Comparison of ENCODE assay signal across 8 mouse cellular contexts in the genomic region with DNA sequence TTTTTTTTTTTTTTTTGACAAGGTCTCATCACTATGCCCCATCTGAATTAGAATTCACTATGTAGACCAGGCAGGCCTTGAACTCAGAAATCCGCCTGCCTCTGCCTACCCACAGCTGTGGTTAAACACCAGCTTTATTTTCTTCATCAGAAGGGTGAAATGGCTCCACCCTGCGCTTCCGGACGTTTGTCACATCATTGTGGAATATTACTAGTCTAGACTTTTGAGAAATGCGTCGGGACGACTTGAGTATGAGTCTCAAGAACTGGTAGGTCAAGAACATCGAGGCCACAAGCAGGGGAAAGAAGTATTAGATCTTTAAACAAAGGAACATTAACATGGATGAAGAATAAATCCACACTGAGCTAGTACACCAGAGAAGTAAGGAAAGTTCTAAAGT. TPM values are rescaled to one million over a fixed set of nuclear protein-coding genes. Genes with fewer than 3 reads are reported as not detected.
A peak's percentile ranks its signal among the peaks of the same experiment; 100 is the strongest.
DNase-seq lines count a peak whose midpoint lies in the region; ATAC-seq and TF ChIP-seq lines count a peak whose summit lies in the region.

No protein-coding gene starts in this region.

- no peak for DNase-seq in kidney, adult 8-10 months
- no peak for DNase-seq in hindbrain, postnatal 0 days (ENCODE audit: low spot score)
- no peak for DNase-seq in midbrain, postnatal 0 days (ENCODE audit: low spot score)
- no peak for DNase-seq in frontal cortex, postnatal 36 days (ENCODE audit: low spot score in 2 of 2)
- no peak for DNase-seq in left cerebral cortex, adult 9 months (ENCODE audit: low spot score in 2 of 2)
- no peak for DNase-seq in layer of hippocampus, adult 18-20 months (ENCODE audit: low spot score in 2 of 2)

- no peaks in the 10 kb centered on the region for H3K9me3 ChIP-seq in kidney, embryonic 15.5 days (replicated peaks)
- H3K9me3 ChIP-seq in hindbrain, postnatal 0 days (ENCODE audit: low read length): no peaks in the 10 kb centered on the region
- no peaks in the 10 kb centered on the region for H3K9me3 ChIP-seq in midbrain, postnatal 0 days (ENCODE audit: low read length)

- H3K27ac ChIP-seq in kidney, embryonic 15.5 days: peak overlapping the region; percentile 97
- peak overlapping the region; percentile 97 for H3K27ac ChIP-seq in cortical plate, adult 2 months (ENCODE audit: insufficient read depth, low read length)
- peak overlapping the region; percentile 96 for H3K27ac ChIP-seq in hindbrain, postnatal 0 days
- peak overlapping the region; percentile 91 for H3K27ac ChIP-seq in midbrain, postnatal 0 days (ENCODE audit: low read depth, low read length)

- ATAC-seq in kidney, embryonic 15.5 days (replicated peaks; ENCODE audit: low FRiP score): no peak
- ATAC-seq in hindbrain, postnatal 0 days: no peak
- ATAC-seq in midbrain, postnatal 0 days (ENCODE audit: low FRiP score): no peak

- no peaks in the 10 kb centered on the region for H3K27me3 ChIP-seq in kidney, embryonic 15.5 days
- no peaks in the 10 kb centered on the region for H3K27me3 ChIP-seq in hindbrain, postnatal 0 days (ENCODE audit: insufficient read depth, low read length)
- H3K27me3 ChIP-seq in midbrain, postnatal 0 days (ENCODE audit: insufficient read depth, low read length): no peaks in the 10 kb centered on the region

- H3K4me1 ChIP-seq in kidney, embryonic 15.5 days: peaks cover 63% of the 10 kb centered on the region
- H3K4me1 ChIP-seq in cortical plate, adult 2 months (ENCODE audit: control insufficient read depth, insufficient read depth, low read length): peaks cover 12% of the 10 kb centered on the region
- peaks cover 23% of the 10 kb centered on the region for H3K4me1 ChIP-seq in hindbrain, postnatal 0 days (ENCODE audit: insufficient read depth, low read length)
- peaks cover 11% of the 10 kb centered on the region for H3K4me1 ChIP-seq in midbrain, postnatal 0 days (ENCODE audit: insufficient read depth, low read length)

- peaks cover 17% of the 10 kb centered on the region for H3K36me3 ChIP-seq in kidney, embryonic 15.5 days
- peaks cover 2% of the 10 kb centered on the region; the same call in 1 of the 2 replicates for H3K36me3 ChIP-seq in hindbrain, postnatal 0 days (ENCODE audit: insufficient read depth, low read length)
- peaks cover under 1% of the 10 kb centered on the region for H3K36me3 ChIP-seq in midbrain, postnatal 0 days (ENCODE audit: insufficient read depth, low read length)

- no peak for TF ChIP-seq CTCF in cortical plate, adult 2 months (IDR thresholded peaks at IDR 0.05; ENCODE audit: extremely low read depth, insufficient read depth, low read length)
- TF ChIP-seq CTCF in hindbrain, postnatal 0 days (IDR thresholded peaks at IDR 0.05; ENCODE audit: low read depth): no peak
- TF ChIP-seq CTCF in midbrain, postnatal 0 days (IDR thresholded peaks at IDR 0.05): no peak

- 79% methylated on average over 8 of the region's 8 CpGs for WGBS in kidney, embryonic 15.5 days
- 80% methylated on average over 8 of the region's 8 CpGs for WGBS in hindbrain, postnatal 0 days
- WGBS in midbrain, postnatal 0 days: 84% methylated on average over 8 of the region's 8 CpGs

- H3K9ac ChIP-seq in kidney, embryonic 15.5 days: peak overlapping the region; percentile 57; the same call in 1 of the 2 replicates
- H3K9ac ChIP-seq in hindbrain, postnatal 0 days (replicated peaks; ENCODE audit: low read length): 0 out of 2 replicates have a peak overlapping the region, but pooled peaks have one; percentile 72
- H3K9ac ChIP-seq in midbrain, postnatal 0 days (replicated peaks; ENCODE audit: low read length, poor library complexity, severe bottlenecking): 0 out of 2 replicates have a peak overlapping the region, but pooled peaks have one; percentile 69

- H3K4me2 ChIP-seq in kidney, embryonic 15.5 days: peak overlapping the region; percentile 64
- peak overlapping the region; percentile 94 for H3K4me2 ChIP-seq in hindbrain, postnatal 0 days (ENCODE audit: low read depth, low read length)
- H3K4me2 ChIP-seq in midbrain, postnatal 0 days (ENCODE audit: low read depth, low read length, poor library complexity, severe bottlenecking): peak overlapping the region; percentile 75

- no peak for TF ChIP-seq POLR2A in cortical plate, adult 2 months (IDR thresholded peaks at IDR 0.05; ENCODE audit: extremely low read depth, insufficient read depth, low read length)

- peak overlapping the region; percentile 79 for H3K4me3 ChIP-seq in kidney, embryonic 15.5 days (replicated peaks)
- H3K4me3 ChIP-seq in cortical plate, adult 2 months (ENCODE audit: insufficient read depth, low read length): peak overlapping the region; percentile 88
- peak overlapping the region; percentile 84; the same call in 1 of the 2 replicates for H3K4me3 ChIP-seq in hindbrain, postnatal 0 days (ENCODE audit: low read length)
- peak overlapping the region; percentile 70; the same call in 1 of the 2 replicates for H3K4me3 ChIP-seq in midbrain, postnatal 0 days (ENCODE audit: low read depth, low read length)

RNA-seq across cellular contexts. Expression of a gene that starts 0.5 kb away (rescaled TPM):
- polyA plus RNA-seq in kidney, embryonic 15.5 days (2015; fragmentation: Nextera tagmentation; extraction: Ambion mirVana): 1,865 and 1,947 TPM in 2 replicates
- 902 and 906 TPM in 2 replicates for polyA plus RNA-seq in cortical plate, adult 2 months (2012; rRNA removed)
- total RNA-seq in hindbrain, postnatal 0 days (2014; rRNA removed): 538 and 549 TPM in 2 replicates
- polyA plus RNA-seq in hindbrain, postnatal 0 days (2015; fragmentation: Nextera tagmentation; extraction: Ambion mirVana): 1,243 and 1,257 TPM in 2 replicates
- 438 and 440 TPM in 2 replicates for total RNA-seq in midbrain, postnatal 0 days (2014; rRNA removed)
- polyA plus RNA-seq in midbrain, postnatal 0 days (2015; fragmentation: Nextera tagmentation; extraction: Ambion mirVana): 1,069 and 1,129 TPM in 2 replicates
- total RNA-seq in layer of hippocampus, adult 18-20 months (2021): 100 to 1,000 TPM; 421 to 451 TPM

RNA-seq across cellular contexts. Expression of a gene that starts 34.9 kb away (rescaled TPM):
- polyA plus RNA-seq in kidney, embryonic 15.5 days (2015; fragmentation: Nextera tagmentation; extraction: Ambion mirVana): not detected in 2 replicates
- not detected in 2 replicates for polyA plus RNA-seq in cortical plate, adult 2 months (2012; rRNA removed)
- not detected in 2 replicates for total RNA-seq in hindbrain, postnatal 0 days (2014; rRNA removed)
- polyA plus RNA-seq in hindbrain, postnatal 0 days (2015; fragmentation: Nextera tagmentation; extraction: Ambion mirVana): not detected in 2 replicates
- total RNA-seq in midbrain, postnatal 0 days (2014; rRNA removed): not detected in 2 replicates
- polyA plus RNA-seq in midbrain, postnatal 0 days (2015; fragmentation: Nextera tagmentation; extraction: Ambion mirVana): not detected in 2 replicates
- not detected for total RNA-seq in layer of hippocampus, adult 18-20 months (2021)

RNA-seq across cellular contexts. Expression of a gene that starts 45.4 kb away (rescaled TPM):
- 35.1 and 36.5 TPM in 2 replicates for polyA plus RNA-seq in kidney, embryonic 15.5 days (2015; fragmentation: Nextera tagmentation; extraction: Ambion mirVana)
- polyA plus RNA-seq in cortical plate, adult 2 months (2012; rRNA removed): 44.2 and 50.5 TPM in 2 replicates
- total RNA-seq in hindbrain, postnatal 0 days (2014; rRNA removed): 31.2 and 32.9 TPM in 2 replicates
- 25.0 and 25.9 TPM in 2 replicates for polyA plus RNA-seq in hindbrain, postnatal 0 days (2015; fragmentation: Nextera tagmentation; extraction: Ambion mirVana)
- total RNA-seq in midbrain, postnatal 0 days (2014; rRNA removed): 36.8 and 44.3 TPM in 2 replicates
- 17.9 and 22.7 TPM in 2 replicates for polyA plus RNA-seq in midbrain, postnatal 0 days (2015; fragmentation: Nextera tagmentation; extraction: Ambion mirVana)
- total RNA-seq in layer of hippocampus, adult 18-20 months (2021): 100 to 1,000 TPM; 128 to 139 TPM
